Mouse (Mus musculus): ENCODE measurements at regions not wholly inside any gene's neighbourhood (a gene's known extent, or its start where the extent isn't known, plus 50 kb on each side); places are given as distances from the start of the nearest gene placed in this dataset.

- DNase-seq: no peak
- intact Hi-C loops (cut with DNase I): no loop called here
These were observed 938.1 kb downstream of the 4930444P10Rik start for GRCm38 (mm10) chr1:15155046-15155445.

- intact Hi-C loops (cut with DNase I): no loop called here
- DNase-seq: no peak
These were observed 939.2 kb downstream of the 4930444P10Rik start for GRCm38 (mm10) chr1:15153952-15154351.

- intact Hi-C loops (cut with DNase I): no loop called here
These were observed 949.1 kb downstream of the 4930444P10Rik start for GRCm38 (mm10) chr1:15143922-15144591.

GRCm38 (mm10) chr1:15118462-15118861 is 974.7 kb downstream of the 4930444P10Rik start:
- DNase-seq: no peak
- intact Hi-C loops (cut with DNase I): no loop called here

More at GRCm38 (mm10) chr1:15143922-15144591, 949.1 kb downstream of the 4930444P10Rik start:
- DNase-seq: no peak

GRCm38 (mm10) chr1:15111420-15111819 is 981.7 kb downstream of the 4930444P10Rik start:
- intact Hi-C loops (cut with DNase I): no loop called here
- DNase-seq: no peak

GRCm38 (mm10) chr1:15070331-15070730 is 1022.8 kb downstream of the 4930444P10Rik start:
- DNase-seq: no peak
- intact Hi-C loops (cut with DNase I): no loop called here

GRCm38 (mm10) chr1:15034047-15034446 is 1059.1 kb downstream of the 4930444P10Rik start:
- intact Hi-C loops (cut with DNase I): no loop called here
- DNase-seq: no peak

- DNase-seq: no peak
- intact Hi-C loops (cut with DNase I): no loop called here
These were observed 1074.7 kb downstream of the 4930444P10Rik start for GRCm38 (mm10) chr1:15018460-15018779.

GRCm38 (mm10) chr1:15017689-15018459 is 1075.3 kb downstream of the 4930444P10Rik start:
- intact Hi-C loops (cut with DNase I): no loop called here
- no peak for DNase-seq

- DNase-seq: no peak
- intact Hi-C loops (cut with DNase I): loop anchor here (5.0 to 10.0 kb wide), 4 partner anchors 614 to 987 kb away; no protein-coding TSS in a partner anchor
These were observed 1085.3 kb downstream of the 4930444P10Rik start for GRCm38 (mm10) chr1:15007663-15008344.

- intact Hi-C loops (cut with DNase I): no loop called here
- no peak for DNase-seq
These were observed 1097.8 kb downstream of the 4930444P10Rik start for GRCm38 (mm10) chr1:14995348-14995747.

- intact Hi-C loops (cut with DNase I): loop anchor here (5.0 to 10.0 kb wide), 2 partner anchors 238 to 1195 kb away; no protein-coding TSS in a partner anchor
- DNase-seq: peak; percentile 23
These were observed 1112.9 kb downstream of the 4930444P10Rik start for GRCm38 (mm10) chr1:14980093-14980711.

All from left cerebral cortex, postnatal 4 days (tissue).